Mouse (Mus musculus): Measurements from ENCODE around the gene Ccr7.

The Ccr7 gene

DNA sequence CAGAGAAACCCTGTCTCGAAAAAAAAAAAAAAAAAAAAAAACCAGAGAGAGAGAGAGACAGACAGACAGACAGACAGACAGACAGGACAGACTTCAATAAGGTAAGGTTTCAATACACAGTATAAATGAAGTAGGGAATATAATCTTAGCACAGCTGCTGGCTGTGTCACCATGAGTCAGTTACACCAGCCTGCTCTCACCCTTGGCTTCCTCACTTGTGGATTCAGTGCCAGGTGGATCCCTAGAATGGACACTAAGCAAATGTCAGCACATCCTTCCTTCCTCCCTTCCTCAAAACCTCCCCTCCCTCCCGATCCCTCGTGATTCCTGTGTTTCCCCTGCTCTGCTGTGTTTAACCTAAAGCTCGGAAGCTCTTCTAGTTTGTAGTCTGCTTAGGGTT is 17.5 kb downstream of the Ccr7 start:
- DNase-seq (ENCODE audit: low spot score), result no peak

- DNase-seq (ENCODE audit: low spot score), result no peak
These were observed 17.9 kb downstream of the Ccr7 start for GRCm38 (mm10) chr11:99136961-99137360.

- DNase-seq (ENCODE audit: low spot score), result no peak
These were observed 18.5 kb downstream of the Ccr7 start for GRCm38 (mm10) chr11:99136361-99136760.

GRCm38 (mm10) chr11:99135047-99135440 is 19.8 kb downstream of the Ccr7 start:
- no peak for DNase-seq (ENCODE audit: low spot score)

DNA sequence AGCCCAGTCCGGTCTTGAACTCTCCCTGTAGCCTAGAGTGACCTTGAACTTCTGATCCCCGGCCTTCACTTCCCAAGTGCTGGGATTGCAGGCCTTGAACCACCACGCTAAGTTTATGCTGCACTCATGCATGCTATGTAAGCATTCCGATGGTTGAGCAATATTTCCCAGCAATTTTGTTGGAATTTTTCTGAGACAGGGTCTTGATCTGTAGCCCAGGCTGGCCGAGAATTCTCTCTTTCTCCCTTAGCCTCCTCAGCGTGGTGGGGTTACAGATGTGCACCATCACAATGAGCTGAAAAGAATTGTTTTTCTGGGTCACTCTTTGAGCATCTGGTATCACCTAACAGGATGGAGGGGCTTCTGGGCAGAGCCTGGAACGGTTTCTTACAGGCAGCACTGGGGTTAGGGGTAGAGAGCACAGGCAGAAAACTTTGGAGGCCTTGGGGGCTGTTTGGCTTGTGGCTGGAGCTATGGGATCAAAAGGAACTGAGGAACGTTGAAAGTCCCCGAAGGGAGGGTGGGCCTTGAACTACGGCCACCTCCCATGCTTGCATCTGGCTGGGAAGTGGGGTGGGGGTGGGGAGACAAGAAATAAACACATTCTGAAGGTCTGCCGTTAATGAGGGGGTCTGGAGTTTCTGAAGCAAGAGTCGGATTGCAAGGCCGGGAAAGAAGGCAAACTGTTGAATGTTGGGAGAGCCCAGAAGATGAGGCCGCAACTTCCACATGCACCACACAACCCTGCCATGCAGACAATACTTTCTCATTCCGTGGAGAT is 20.4 kb downstream of the Ccr7 start:
- no peak for DNase-seq (ENCODE audit: low spot score)

DNA sequence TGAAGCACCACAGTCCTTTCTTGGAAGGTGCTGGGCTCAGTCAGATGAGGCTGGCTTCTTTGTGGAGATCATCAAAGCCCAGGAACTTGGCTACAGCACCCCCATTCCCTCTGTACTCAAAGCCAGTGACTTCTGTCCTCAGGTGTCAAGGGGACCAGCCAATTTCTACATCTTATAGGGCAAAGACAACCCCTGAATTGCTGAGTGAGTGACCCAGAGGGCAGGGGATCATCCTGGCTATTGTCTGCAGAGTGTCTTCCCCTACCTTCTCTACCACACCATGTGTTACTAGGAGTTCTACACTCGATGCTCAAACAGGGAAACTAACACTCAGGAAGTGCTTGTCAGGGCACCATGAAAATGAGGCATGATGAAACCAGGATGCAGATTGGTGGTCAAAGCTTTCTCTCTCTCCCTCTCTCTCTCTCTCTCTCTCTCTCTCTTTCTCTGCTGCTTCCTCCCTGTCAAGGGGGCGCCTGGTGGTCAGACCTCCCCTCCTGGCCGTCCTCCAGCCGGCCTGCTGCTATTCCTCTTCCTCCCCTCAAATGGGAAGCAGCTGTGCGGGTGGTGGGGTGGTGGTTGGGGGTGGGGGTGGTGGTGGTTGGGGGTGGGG is 21.5 kb downstream of the Ccr7 start:
- DNase-seq (ENCODE audit: low spot score), result no peak

DNA sequence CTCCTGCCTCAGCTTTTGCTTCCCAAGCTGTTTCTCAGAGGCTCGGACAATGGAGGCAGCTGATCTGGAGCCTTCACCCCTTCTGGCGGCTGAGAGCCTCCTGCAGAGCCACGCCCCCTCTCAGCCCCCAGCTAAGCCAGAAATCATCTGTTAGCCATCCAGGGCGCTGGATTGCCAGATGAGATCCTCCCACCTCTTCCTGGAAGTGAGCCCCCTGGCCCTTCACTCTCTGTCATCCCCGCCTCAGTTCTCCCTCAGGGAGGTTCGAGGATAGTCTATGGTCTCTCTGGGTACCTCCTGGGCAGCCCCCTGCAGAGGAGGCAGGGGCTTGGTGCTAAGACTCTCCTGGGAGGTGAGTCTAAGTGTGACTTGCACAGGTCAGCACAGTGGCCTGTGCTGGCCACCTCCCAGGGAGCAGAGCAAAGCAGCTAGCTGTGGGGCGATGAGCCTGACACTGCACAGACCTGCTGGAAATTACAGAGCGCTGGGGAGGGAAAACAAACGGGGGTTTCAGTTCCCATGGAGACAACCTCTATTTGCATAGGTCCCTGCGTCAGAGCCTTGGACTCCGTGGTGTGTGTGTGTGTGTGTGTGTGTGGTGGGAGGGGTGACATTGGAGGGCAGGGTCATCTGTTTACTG is 22.7 kb downstream of the Ccr7 start:
- no peak for DNase-seq (ENCODE audit: low spot score)

DNA sequence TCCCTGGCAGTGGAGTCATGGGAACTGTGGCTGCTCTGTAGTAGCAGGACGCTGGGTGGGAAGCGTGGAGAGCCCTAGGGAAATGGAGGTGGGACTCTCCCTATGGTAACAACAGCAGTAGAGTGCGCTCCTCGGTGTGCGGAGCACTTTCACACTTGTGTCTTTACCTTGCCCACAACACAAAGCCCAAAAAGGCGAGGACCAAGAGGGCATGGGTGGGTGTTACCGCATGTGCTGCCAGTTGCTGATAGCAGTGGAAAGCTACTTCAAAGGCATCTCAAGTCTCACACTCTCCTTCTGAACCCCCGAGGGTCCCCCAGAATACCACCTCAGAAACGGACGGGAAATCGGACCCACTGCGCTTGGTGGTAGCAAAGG is 23.4 kb downstream of the Ccr7 start:
- no peak for DNase-seq (ENCODE audit: low spot score)

DNA sequence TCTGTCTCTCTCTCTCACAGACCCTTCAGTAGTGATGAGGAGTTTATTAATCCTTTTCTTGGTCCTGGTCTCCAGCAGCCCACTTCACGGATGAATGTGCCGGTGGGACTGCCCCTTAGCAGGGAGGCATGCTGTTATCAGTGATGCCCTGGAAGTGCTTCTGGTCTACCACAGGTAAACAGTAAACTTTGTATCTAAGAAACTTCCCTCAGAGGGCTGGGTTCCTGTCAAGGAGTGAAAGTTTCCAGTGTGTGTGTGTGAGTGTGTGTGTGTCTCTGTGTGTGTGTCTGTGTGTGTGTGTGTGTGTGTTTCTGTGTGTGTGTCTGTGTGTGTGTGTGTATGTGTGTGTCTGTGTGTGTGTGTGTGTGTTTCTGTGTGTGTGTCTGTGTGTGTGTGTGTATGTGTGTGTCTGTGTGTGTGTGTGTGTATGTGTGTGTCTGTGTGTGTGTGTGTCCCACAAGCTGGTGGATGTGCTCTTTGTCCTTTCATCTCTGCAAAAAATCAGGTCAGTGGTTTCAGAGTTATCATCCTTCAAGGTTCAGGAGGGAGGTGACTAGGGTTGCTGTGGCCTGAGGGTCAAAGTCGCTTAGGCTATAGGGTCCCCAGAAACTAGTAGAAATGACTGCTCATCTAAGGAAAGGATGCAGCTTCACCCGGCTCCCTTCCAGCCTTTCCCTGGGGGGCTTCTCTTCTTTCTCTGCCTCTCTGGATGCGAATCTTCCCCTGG is 24.0 kb downstream of the Ccr7 start:
- no peak for DNase-seq (ENCODE audit: low spot score)

DNA sequence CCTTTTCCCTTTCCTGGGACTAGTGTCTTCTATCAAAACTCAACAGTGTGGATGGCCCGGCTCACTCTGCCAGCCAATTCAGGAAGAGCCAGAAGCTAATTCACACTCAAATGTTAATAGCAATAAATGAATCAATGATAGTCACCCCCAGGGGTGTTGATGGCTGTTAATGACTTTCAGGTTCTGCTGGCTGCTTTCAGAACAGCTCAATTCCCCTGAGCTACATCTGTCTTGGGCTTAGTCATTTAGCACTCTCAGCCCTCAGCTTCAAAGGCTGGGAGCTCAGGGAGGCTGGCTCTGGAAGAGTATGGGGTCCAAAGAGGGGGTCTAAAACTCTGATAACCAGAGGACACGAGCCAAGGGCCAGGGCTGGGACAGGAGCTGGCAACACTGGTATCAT is 25.6 kb downstream of the Ccr7 start:
- DNase-seq (ENCODE audit: low spot score), result no peak

DNA sequence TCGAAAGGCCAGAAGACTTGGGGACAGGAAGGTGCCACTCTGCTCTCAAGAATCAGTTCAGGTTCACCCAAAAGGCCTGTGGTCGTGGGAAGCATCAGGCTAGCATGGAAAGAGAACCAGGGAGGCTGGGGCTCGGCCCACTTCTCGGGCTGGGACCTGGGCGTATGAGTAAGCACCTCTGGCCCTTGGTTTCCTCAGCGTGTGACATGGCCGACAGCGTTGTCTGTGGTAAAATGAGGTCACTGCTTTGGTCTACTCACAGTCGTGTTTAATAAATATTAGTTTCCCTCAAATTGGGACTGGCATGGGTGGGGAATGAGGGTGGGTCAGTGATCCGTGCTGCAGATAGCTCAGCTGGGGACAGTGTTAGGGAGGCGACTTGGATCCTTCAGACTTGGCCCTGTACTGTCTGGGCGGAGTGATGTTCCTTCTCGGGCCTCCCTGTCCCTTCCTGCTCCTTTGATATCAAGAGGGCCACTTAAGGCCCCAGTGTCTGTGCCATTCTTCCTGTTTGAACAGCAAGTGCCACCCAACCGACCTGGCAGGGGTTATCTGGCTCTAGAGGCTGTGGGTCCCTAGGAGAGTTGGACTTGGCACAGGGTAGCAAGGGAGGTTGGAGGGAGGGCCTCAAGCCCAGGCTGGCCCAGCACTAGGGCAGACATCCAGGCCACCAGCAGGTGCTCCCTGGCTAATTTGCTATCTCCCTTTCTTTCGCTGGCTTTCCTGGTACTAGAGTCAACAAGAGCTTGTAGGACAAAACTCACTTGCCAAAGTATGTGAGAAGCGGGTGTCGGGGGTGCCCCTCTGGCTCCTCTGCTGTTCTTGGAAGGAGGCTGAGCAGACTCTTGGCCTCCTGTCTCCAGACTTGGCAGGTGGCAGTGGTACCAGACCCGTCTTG is 26.8 kb downstream of the Ccr7 start:
- no peak for DNase-seq (ENCODE audit: low spot score)

GRCm38 (mm10) chr11:99126482-99127253 is 28.2 kb downstream of the Ccr7 start:
- DNase-seq (ENCODE audit: low spot score), result no peak

GRCm38 (mm10) chr11:99124635-99125029 is 30.2 kb downstream of the Ccr7 start:
- DNase-seq (ENCODE audit: low spot score), result no peak

DNA sequence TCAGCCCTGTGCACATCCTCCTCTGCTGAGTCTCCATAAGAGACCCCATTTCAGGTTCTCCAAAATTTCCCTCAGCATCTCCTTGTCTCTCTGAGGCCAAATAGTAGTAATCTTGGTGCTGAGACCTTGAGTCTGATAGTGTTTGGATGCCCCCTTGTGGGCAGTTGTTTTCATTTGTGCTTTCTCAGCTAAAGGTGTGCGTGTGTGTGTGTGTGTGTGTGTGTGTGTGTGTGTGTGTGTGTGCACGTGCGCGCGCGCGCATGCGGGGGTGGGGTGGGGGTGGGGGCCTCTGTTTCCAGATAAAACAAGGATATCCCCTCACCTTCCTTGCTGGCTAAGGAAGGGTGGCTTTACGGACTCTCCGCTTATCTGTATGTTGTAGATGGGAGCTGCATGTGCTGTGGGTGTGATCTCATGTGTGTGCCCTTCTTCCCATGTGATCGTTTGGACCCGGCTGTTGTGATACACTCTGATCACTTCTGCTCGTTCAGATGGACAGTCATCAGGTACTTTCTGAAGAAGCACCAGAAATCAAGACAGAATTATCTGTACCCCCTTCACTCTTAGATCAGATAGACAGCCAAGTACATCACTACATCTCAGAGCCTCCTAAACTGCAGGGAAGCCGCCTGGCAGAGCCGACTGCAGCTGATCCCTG is 30.8 kb downstream of the Ccr7 start:
- DNase-seq (ENCODE audit: low spot score), result no peak

DNA sequence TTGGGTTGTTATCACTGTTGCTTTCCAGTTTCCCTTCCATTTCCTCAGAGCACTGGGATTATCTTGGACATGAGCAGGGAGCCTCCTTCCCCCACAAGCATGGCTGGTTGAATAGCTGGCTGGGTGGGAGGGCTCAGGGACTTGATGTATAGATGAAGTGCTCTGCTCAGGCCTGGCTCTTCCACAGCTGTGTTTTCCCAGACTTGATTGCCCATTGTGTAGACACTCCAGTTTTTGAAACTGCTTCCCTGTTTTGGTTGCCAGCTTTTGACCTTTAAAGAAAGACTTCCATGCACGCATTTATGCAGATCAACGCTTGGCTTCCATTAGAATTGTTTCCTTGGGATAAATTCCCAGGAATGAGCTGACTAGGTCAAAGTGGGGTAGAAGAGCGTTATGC is 32.2 kb downstream of the Ccr7 start:
- no peak for DNase-seq (ENCODE audit: low spot score)

GRCm38 (mm10) chr11:99121218-99121631 is 33.7 kb downstream of the Ccr7 start:
- DNase-seq (ENCODE audit: low spot score), result no peak

- DNase-seq (ENCODE audit: low spot score), result no peak
These were observed 34.2 kb downstream of the Ccr7 start for GRCm38 (mm10) chr11:99120524-99121217.

DNA sequence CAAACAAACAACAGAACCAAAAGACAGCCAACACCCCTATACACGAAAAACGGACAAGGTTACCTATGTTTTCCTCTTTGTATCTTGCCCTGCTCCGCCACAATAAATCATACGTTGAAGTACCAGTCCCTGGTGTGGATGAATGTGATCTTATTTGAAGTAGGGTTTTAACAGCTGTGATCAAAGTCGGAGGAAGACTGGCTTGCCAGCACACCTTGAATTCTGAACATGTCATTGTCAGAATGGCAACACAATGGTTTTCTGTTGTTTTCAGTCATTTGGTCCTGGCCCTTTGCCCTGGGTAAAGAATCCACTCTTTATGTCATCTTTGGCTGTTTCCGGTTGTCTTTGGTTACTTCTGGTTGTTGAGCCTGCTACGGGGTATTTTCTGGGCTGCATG is 35.9 kb downstream of the Ccr7 start:
- no peak for DNase-seq (ENCODE audit: low spot score)

DNA sequence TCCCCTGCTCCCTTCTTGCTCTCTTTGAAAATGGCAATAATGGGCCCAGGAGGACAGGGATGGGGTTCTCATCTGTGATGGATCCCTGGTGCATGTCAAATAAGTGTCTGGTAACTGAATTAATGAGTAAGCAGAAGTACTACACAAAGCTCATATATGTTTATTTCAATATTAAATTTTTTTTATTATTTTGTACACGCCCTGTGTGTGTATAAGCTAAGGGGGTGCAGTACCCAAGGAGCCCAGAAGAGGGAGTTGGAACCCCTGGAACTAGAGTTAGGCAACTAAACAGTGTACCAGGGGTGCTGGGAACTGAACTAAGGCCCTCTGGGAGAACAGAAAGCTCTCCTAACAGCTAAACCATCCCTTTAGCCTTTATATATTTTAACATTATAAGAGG is 36.5 kb downstream of the Ccr7 start:
- no peak for DNase-seq (ENCODE audit: low spot score)

DNA sequence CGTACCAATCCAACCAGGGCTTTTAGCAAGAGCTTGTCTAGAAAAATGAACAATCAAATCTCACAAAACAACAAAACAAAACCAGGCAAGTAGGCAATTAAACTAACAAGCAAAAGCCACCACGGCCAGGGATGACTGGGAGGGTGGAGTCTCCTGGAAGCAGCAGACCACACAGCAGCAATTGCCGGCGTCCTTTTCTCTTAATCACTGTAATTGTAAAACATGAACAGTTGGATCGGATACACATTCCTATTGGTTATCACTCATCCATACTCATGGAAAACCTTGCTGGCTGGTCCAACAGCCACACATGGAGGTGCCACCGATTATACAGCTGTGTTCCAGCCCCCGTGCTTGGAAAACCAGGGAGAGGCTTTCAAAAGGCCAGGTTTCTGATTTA is 37.0 kb downstream of the Ccr7 start:
- DNase-seq (ENCODE audit: low spot score), result no peak
